Mouse (Mus musculus) limb, embryonic 11.5 days (tissue): ENCODE measurements at regions not wholly inside any gene's neighbourhood (a gene's known extent, or its start where the extent isn't known, plus 50 kb on each side); places are given as distances from the start of the nearest gene placed in this dataset.

Source experiments
- ATAC-seq: fragments of 200-750 bp; cut with Nextera tagmentation; 2 replicates; pipeline ENCODE4 v1.8.0; 2017; ENCODE audit warnings: low read depth; ENCODE audit not compliant: insufficient number of reproducible peaks, low FRiP score, low TSS enrichment
- DNase-seq: peaks from one replicate; pipeline ENCODE4 v3.0.0-alpha.2; 2015; ENCODE audit warnings: low spot score
- H3K27ac ChIP-seq: fragments of 300-500 bp; sonication (generic); replicated peaks from 2 replicates; pipeline ENCODE4 v1.5.1; 2014; ENCODE audit warnings: low read depth, mild to moderate bottlenecking, low read length
- H3K27me3 ChIP-seq: fragments of 300-500 bp; sonication (generic); 2 replicates; pipeline ENCODE4 v1.6.1; 2014; ENCODE audit warnings: mild to moderate bottlenecking, low read length, mixed read lengths; ENCODE audit not compliant: control insufficient read depth, insufficient read depth
- H3K36me3 ChIP-seq: fragments of 300-500 bp; sonication (generic); 2 replicates; pipeline ENCODE4 v1.6.1; 2014; ENCODE audit warnings: mild to moderate bottlenecking, low read length, moderate library complexity, mixed read lengths; ENCODE audit not compliant: control insufficient read depth, insufficient read depth
- H3K4me1 ChIP-seq: fragments of 300-500 bp; sonication (generic); 2 replicates; pipeline ENCODE4 v1.6.1; 2014; ENCODE audit warnings: low read length, mixed read lengths; ENCODE audit not compliant: control insufficient read depth, insufficient read depth
- H3K4me2 ChIP-seq: fragments of 300-500 bp; sonication (generic); 2 replicates; pipeline ENCODE4 v1.6.1; 2014; ENCODE audit warnings: low read depth, mild to moderate bottlenecking, moderate library complexity; ENCODE audit not compliant: severe bottlenecking
- H3K4me3 ChIP-seq: fragments of 300-500 bp; sonication (generic); 2 replicates; pipeline ENCODE4 v1.5.1; 2014; ENCODE audit warnings: low read depth, low read length
- H3K9ac ChIP-seq: fragments of 300-500 bp; sonication (generic); 2 replicates; pipeline ENCODE4 v1.6.1; 2014; ENCODE audit warnings: mild to moderate bottlenecking, low read length
- H3K9me3 ChIP-seq: fragments of 300-500 bp; sonication (generic); 2 replicates; pipeline ENCODE4 v1.6.1; 2016; ENCODE audit warnings: low read length; ENCODE audit not compliant: control insufficient read depth
- WGBS: fragments of 180-500 bp; shearing (Covaris S2); extraction: QIAGEN DNeasy Blood & Tissue Kit; methylation state at CpG from one replicate; pipeline ENCODE4 v1.1.7; 2014; 5-methylcytosine and 5-hydroxymethylcytosine counted together

GRCm38 (mm10) chr17:65193341-65193740 lies 347.2 kb downstream of the Tmem232 start:
- ATAC-seq (no peak), DNase-seq (no peak)
- Histone ChIP-seq H3K27ac (no peak overlapping the region), H3K9me3 (no peaks in the 10 kb centered on the region), H3K4me3 (no peak overlapping the region), H3K9ac (no peak overlapping the region), H3K36me3 (no peaks in the 10 kb centered on the region), H3K27me3 (no peaks in the 10 kb centered on the region), H3K4me1 (no peaks in the 10 kb centered on the region), H3K4me2 (no peak overlapping the region)
- WGBS: 90% methylated on average over 2 of the region's 2 CpGs

- ATAC-seq (no peak), DNase-seq (no peak)
- 92% methylated on average over 12 of the region's 12 CpGs for WGBS
- Histone ChIP-seq H3K9me3 (no peaks in the 10 kb centered on the region), H3K4me3 (no peak overlapping the region), H3K36me3 (no peaks in the 10 kb centered on the region), H3K27me3 (no peaks in the 10 kb centered on the region), H3K27ac (no peak overlapping the region), H3K4me2 (no peak overlapping the region), H3K9ac (no peak overlapping the region), H3K4me1 (no peaks in the 10 kb centered on the region)
Observed at GRCm38 (mm10) chr17:65192432-65193059, 348.0 kb downstream of the Tmem232 start.

- Histone ChIP-seq H3K27ac (no peak overlapping the region), H3K27me3 (no peaks in the 10 kb centered on the region), H3K4me1 (no peaks in the 10 kb centered on the region), H3K9ac (no peak overlapping the region), H3K4me2 (no peak overlapping the region), H3K36me3 (no peaks in the 10 kb centered on the region), H3K9me3 (no peaks in the 10 kb centered on the region), H3K4me3 (no peak overlapping the region)
- 42% methylated on average over 12 of the region's 12 CpGs for WGBS
- ATAC-seq (no peak), DNase-seq (no peak)
Observed at GRCm38 (mm10) chr17:65190839-65191591, 349.6 kb downstream of the Tmem232 start.

GRCm38 (mm10) chr17:65181164-65181563 lies 345.3 kb upstream of the 4930583I09Rik start:
- DNase-seq: no peak
- no peaks in the 10 kb centered on the region for H3K27me3 ChIP-seq
- H3K4me1 ChIP-seq: no peaks in the 10 kb centered on the region
- H3K9me3 ChIP-seq: no peaks in the 10 kb centered on the region
- no peak for ATAC-seq
- H3K9ac ChIP-seq: no peak overlapping the region
- no peak overlapping the region for H3K4me2 ChIP-seq
- H3K4me3 ChIP-seq: no peak overlapping the region
- WGBS: 88% methylated on average over 4 of the region's 4 CpGs
- no peak overlapping the region for H3K27ac ChIP-seq
- H3K36me3 ChIP-seq: no peaks in the 10 kb centered on the region

GRCm38 (mm10) chr17:65175770-65176169 lies 339.9 kb upstream of the 4930583I09Rik start:
- H3K9ac ChIP-seq: no peak overlapping the region

GRCm38 (mm10) chr17:65174114-65174513 lies 338.2 kb upstream of the 4930583I09Rik start:
- Histone ChIP-seq H3K9ac (no peak overlapping the region), H3K36me3 (no peaks in the 10 kb centered on the region), H3K9me3 (no peaks in the 10 kb centered on the region), H3K4me1 (no peaks in the 10 kb centered on the region), H3K27ac (no peak overlapping the region), H3K27me3 (no peaks in the 10 kb centered on the region), H3K4me3 (no peak overlapping the region), H3K4me2 (no peak overlapping the region)
- WGBS: 89% methylated on average over 6 of the region's 6 CpGs
- no peak for DNase-seq
- ATAC-seq: no peak

More at GRCm38 (mm10) chr17:65175770-65176169, 339.9 kb upstream of the 4930583I09Rik start:
- no peak overlapping the region for H3K4me3 ChIP-seq
- no peaks in the 10 kb centered on the region for H3K27me3 ChIP-seq
- H3K27ac ChIP-seq: no peak overlapping the region
- WGBS: 90% methylated on average over 4 of the region's 4 CpGs
- ATAC-seq (no peak), DNase-seq (no peak)
- H3K4me2 ChIP-seq: no peak overlapping the region
- H3K9me3 ChIP-seq: no peaks in the 10 kb centered on the region
- H3K36me3 ChIP-seq: no peaks in the 10 kb centered on the region
- no peaks in the 10 kb centered on the region for H3K4me1 ChIP-seq

GRCm38 (mm10) chr17:65173236-65173635 lies 337.4 kb upstream of the 4930583I09Rik start:
- Histone ChIP-seq H3K9me3 (no peaks in the 10 kb centered on the region), H3K27ac (no peak overlapping the region), H3K4me3 (no peak overlapping the region), H3K9ac (no peak overlapping the region), H3K4me2 (no peak overlapping the region), H3K4me1 (no peaks in the 10 kb centered on the region), H3K27me3 (no peaks in the 10 kb centered on the region), H3K36me3 (no peaks in the 10 kb centered on the region)
- ATAC-seq: no peak
- 92% methylated on average over 3 of the region's 3 CpGs for WGBS
- DNase-seq: no peak

- no peak overlapping the region for H3K9ac ChIP-seq
- 81% methylated on average over 4 of the region's 4 CpGs for WGBS
- no peak for ATAC-seq
- H3K9me3 ChIP-seq: no peaks in the 10 kb centered on the region
- H3K4me1 ChIP-seq: no peaks in the 10 kb centered on the region
- DNase-seq: no peak
- H3K27me3 ChIP-seq: no peaks in the 10 kb centered on the region
- no peak overlapping the region for H3K4me3 ChIP-seq
- no peak overlapping the region for H3K27ac ChIP-seq
- H3K36me3 ChIP-seq: no peaks in the 10 kb centered on the region
- no peak overlapping the region for H3K4me2 ChIP-seq
Observed at GRCm38 (mm10) chr17:65170691-65171090, 334.8 kb upstream of the 4930583I09Rik start.
